Mouse (Mus musculus): Measurements from ENCODE around the gene Lce3d. TPM values are rescaled to one million over a fixed set of nuclear protein-coding genes. Genes with fewer than 3 reads are reported as not detected.
A peak's percentile ranks its signal among the peaks of the same experiment; 100 is the strongest.

The Lce3d gene
- polyA plus RNA-seq, 1 experiment from 2014 or later: not detected

- 9% methylated on average over 7 of the region's 7 CpGs for WGBS
- Histone ChIP-seq H3K4me2 (ENCODE audit: low read depth, low read length, severe bottlenecking) (no peak overlapping the region), H3K27me3 (ENCODE audit: control insufficient read depth, insufficient read depth, low read length) (no peaks in the 10 kb centered on the region), H3K4me3 (ENCODE audit: low read depth, low read length) (no peak overlapping the region), H3K4me1 (replicated peaks; ENCODE audit: control insufficient read depth, insufficient read depth, low read length) (no peaks in the 10 kb centered on the region), H3K9ac (ENCODE audit: low read length) (no peak overlapping the region), H3K27ac (ENCODE audit: low read depth, low read length) (no peak overlapping the region), H3K36me3 (ENCODE audit: control insufficient read depth, insufficient read depth, low read length) (no peaks in the 10 kb centered on the region), H3K9me3 (ENCODE audit: control insufficient read depth, low read length) (no peaks in the 10 kb centered on the region)
- DNase-seq (ENCODE audit: low spot score) (peak; percentile 80), ATAC-seq (replicated peaks; ENCODE audit: low FRiP score) (peak; percentile 93)
Observed at GRCm38 (mm10) chr3:92998691-92999090, 41.5 kb downstream of the Lce3d start.

GRCm38 (mm10) chr3:93000621-93001020, 43.4 kb downstream of the Lce3d start:
- no peak overlapping the region for H3K9ac ChIP-seq (ENCODE audit: low read length)
- WGBS: 81% methylated on average over 3 of the region's 3 CpGs
- H3K36me3 ChIP-seq (ENCODE audit: control insufficient read depth, insufficient read depth, low read length): no peaks in the 10 kb centered on the region
- no peak overlapping the region for H3K4me2 ChIP-seq (ENCODE audit: low read depth, low read length, severe bottlenecking)
- no peak for DNase-seq (ENCODE audit: low spot score)
- ATAC-seq (replicated peaks; ENCODE audit: low FRiP score): no peak
- no peaks in the 10 kb centered on the region for H3K9me3 ChIP-seq (ENCODE audit: control insufficient read depth, low read length)
- no peaks in the 10 kb centered on the region for H3K4me1 ChIP-seq (replicated peaks; ENCODE audit: control insufficient read depth, insufficient read depth, low read length)
- H3K27ac ChIP-seq (ENCODE audit: low read depth, low read length): no peak overlapping the region
- H3K27me3 ChIP-seq (ENCODE audit: control insufficient read depth, insufficient read depth, low read length): no peaks in the 10 kb centered on the region
- no peak overlapping the region for H3K4me3 ChIP-seq (ENCODE audit: low read depth, low read length)

- WGBS: 73% methylated on average over 4 of the region's 4 CpGs
- no peak for ATAC-seq (replicated peaks; ENCODE audit: low FRiP score)
Observed at GRCm38 (mm10) chr3:93002843-93003242, 45.7 kb downstream of the Lce3d start.

More at GRCm38 (mm10) chr3:93002843-93003242, 45.7 kb downstream of the Lce3d start:
- Histone ChIP-seq H3K4me2 (ENCODE audit: low read depth, low read length, severe bottlenecking) (no peak overlapping the region), H3K9me3 (ENCODE audit: control insufficient read depth, low read length) (no peaks in the 10 kb centered on the region), H3K27me3 (ENCODE audit: control insufficient read depth, insufficient read depth, low read length) (no peaks in the 10 kb centered on the region), H3K4me1 (replicated peaks; ENCODE audit: control insufficient read depth, insufficient read depth, low read length) (no peaks in the 10 kb centered on the region), H3K27ac (ENCODE audit: low read depth, low read length) (no peak overlapping the region), H3K4me3 (ENCODE audit: low read depth, low read length) (no peak overlapping the region), H3K36me3 (ENCODE audit: control insufficient read depth, insufficient read depth, low read length) (no peaks in the 10 kb centered on the region), H3K9ac (ENCODE audit: low read length) (no peak overlapping the region)
- no peak for DNase-seq (ENCODE audit: low spot score)

Other genes starting within 250 kb of the Lce3d start
- not detected in 2 replicates for gene Lce1e, start 248.3 kb upstream of the Lce3d start, polyA plus RNA-seq (2014; fragmentation: Nextera tagmentation; extraction: Ambion mirVana)
- gene Lce1f, start 237.0 kb upstream of the Lce3d start, polyA plus RNA-seq (2014; fragmentation: Nextera tagmentation; extraction: Ambion mirVana): not detected in 2 replicates
- gene Gm38119, start 218.3 kb upstream of the Lce3d start, polyA plus RNA-seq (2014; fragmentation: Nextera tagmentation; extraction: Ambion mirVana): not detected in 2 replicates
- not detected in 2 replicates for gene Lce1g, start 205.1 kb upstream of the Lce3d start, polyA plus RNA-seq (2014; fragmentation: Nextera tagmentation; extraction: Ambion mirVana)
- not detected in 2 replicates for gene Lce1h, start 192.3 kb upstream of the Lce3d start, polyA plus RNA-seq (2014; fragmentation: Nextera tagmentation; extraction: Ambion mirVana)
- gene Lce1i, start 178.5 kb upstream of the Lce3d start, polyA plus RNA-seq (2014; fragmentation: Nextera tagmentation; extraction: Ambion mirVana): not detected in 2 replicates
- gene Lce1j, start 166.9 kb upstream of the Lce3d start, polyA plus RNA-seq (2014; fragmentation: Nextera tagmentation; extraction: Ambion mirVana): not detected in 2 replicates
- gene Lce1k, start 149.5 kb upstream of the Lce3d start, polyA plus RNA-seq (2014; fragmentation: Nextera tagmentation; extraction: Ambion mirVana): not detected in 2 replicates
- not detected in 2 replicates for gene Kprp, start 130.1 kb upstream of the Lce3d start, polyA plus RNA-seq (2014; fragmentation: Nextera tagmentation; extraction: Ambion mirVana)
- gene Lce1l, start 106.1 kb upstream of the Lce3d start, polyA plus RNA-seq (2014; fragmentation: Nextera tagmentation; extraction: Ambion mirVana): not detected in 2 replicates
- not detected in 2 replicates for gene 2310050C09Rik, start 87.2 kb upstream of the Lce3d start, polyA plus RNA-seq (2014; fragmentation: Nextera tagmentation; extraction: Ambion mirVana)
- gene Lce3a, start 31.2 kb upstream of the Lce3d start, polyA plus RNA-seq (2014; fragmentation: Nextera tagmentation; extraction: Ambion mirVana): not detected in 2 replicates
- gene Lce3b, start 24.4 kb upstream of the Lce3d start, polyA plus RNA-seq (2014; fragmentation: Nextera tagmentation; extraction: Ambion mirVana): not detected in 2 replicates
- not detected in 2 replicates for gene Lce3c, start 12.9 kb upstream of the Lce3d start, polyA plus RNA-seq (2014; fragmentation: Nextera tagmentation; extraction: Ambion mirVana)
- gene Lce3e, start 9.7 kb downstream of the Lce3d start, polyA plus RNA-seq (2014; fragmentation: Nextera tagmentation; extraction: Ambion mirVana): not detected in 2 replicates
- not detected in 2 replicates for gene Lce3f, start 34.8 kb downstream of the Lce3d start, polyA plus RNA-seq (2014; fragmentation: Nextera tagmentation; extraction: Ambion mirVana)
- not detected in 2 replicates for gene Crct1, start 58.3 kb downstream of the Lce3d start, polyA plus RNA-seq (2014; fragmentation: Nextera tagmentation; extraction: Ambion mirVana)
- not detected in 2 replicates for gene Lce1m, start 61.7 kb downstream of the Lce3d start, polyA plus RNA-seq (2014; fragmentation: Nextera tagmentation; extraction: Ambion mirVana)
- not detected in 2 replicates for gene Gm4858, start 111.4 kb downstream of the Lce3d start, polyA plus RNA-seq (2014; fragmentation: Nextera tagmentation; extraction: Ambion mirVana)
- gene Crnn, start 187.4 kb downstream of the Lce3d start, polyA plus RNA-seq (2014; fragmentation: Nextera tagmentation; extraction: Ambion mirVana): not detected in 2 replicates
- gene Flg2, start 239.9 kb downstream of the Lce3d start, polyA plus RNA-seq (2014; fragmentation: Nextera tagmentation; extraction: Ambion mirVana): not detected in 2 replicates

All from forebrain, embryonic 11.5 days (tissue).